Mouse (Mus musculus): ENCODE measurements around the gene Pno1.
"Not testable (repeated sequence)": the region's sequence is repeated elsewhere in the genome, so short reads cannot be mapped to it uniquely, and the experiment has no call there.

The Pno1 gene

GRCm38 (mm10) chr11:17211258-17212140 lies at the start of gene Pno1:
Gene Pno1 (minus strand): TSS chr11:17211568.
- DNase-seq (ENCODE audit: low read depth, low spot score), result peak; percentile 98

- DNase-seq (ENCODE audit: low read depth, low spot score), result no peak
These were observed 46.5 kb upstream of the Pno1 start for GRCm38 (mm10) chr11:17257861-17258260.

- DNase-seq (ENCODE audit: low read depth, low spot score), result peak; percentile 95
These were observed 46.1 kb upstream of the Pno1 start, which contains the start of gene C1d for GRCm38 (mm10) chr11:17257443-17257842. Gene C1d (plus strand): TSS chr11:17257579.

GRCm38 (mm10) chr11:17256813-17257365 lies 45.5 kb upstream of the Pno1 start:
- no peak for DNase-seq (ENCODE audit: low read depth, low spot score)

- DNase-seq (ENCODE audit: low read depth, low spot score), result no peak
These were observed 37.3 kb upstream of the Pno1 start for GRCm38 (mm10) chr11:17248715-17249114.

GRCm38 (mm10) chr11:17238598-17238997 lies 27.2 kb upstream of the Pno1 start:
- DNase-seq (ENCODE audit: low read depth, low spot score), result not testable (repeated sequence)

- no peak for DNase-seq (ENCODE audit: low read depth, low spot score)
These were observed 25.2 kb upstream of the Pno1 start for GRCm38 (mm10) chr11:17236449-17237037.

- DNase-seq (ENCODE audit: low read depth, low spot score), result no peak
These were observed 21.4 kb upstream of the Pno1 start for GRCm38 (mm10) chr11:17232792-17233191.

GRCm38 (mm10) chr11:17221126-17221525 lies 9.8 kb upstream of the Pno1 start:
- no peak for DNase-seq (ENCODE audit: low read depth, low spot score)

- DNase-seq (ENCODE audit: low read depth, low spot score), result peak; percentile 44
These were observed 4.1 kb upstream of the Pno1 start for GRCm38 (mm10) chr11:17215475-17215874.

GRCm38 (mm10) chr11:17212903-17213509 lies 1.6 kb upstream of the Pno1 start:
- DNase-seq (ENCODE audit: low read depth, low spot score), result no peak

GRCm38 (mm10) chr11:17212141-17212495 lies 750 bp upstream of the Pno1 start:
- DNase-seq (ENCODE audit: low read depth, low spot score), result peak; percentile 41

GRCm38 (mm10) chr11:17202481-17202880 lies 8.9 kb downstream of the Pno1 start:
- DNase-seq (ENCODE audit: low read depth, low spot score), result no peak

- DNase-seq (ENCODE audit: low read depth, low spot score), result no peak
These were observed 10.4 kb downstream of the Pno1 start for GRCm38 (mm10) chr11:17200936-17201335.

- no peak for DNase-seq (ENCODE audit: low read depth, low spot score)
These were observed 11.4 kb downstream of the Pno1 start for GRCm38 (mm10) chr11:17199840-17200501.

- no peak for DNase-seq (ENCODE audit: low read depth, low spot score)
These were observed 12.2 kb downstream of the Pno1 start for GRCm38 (mm10) chr11:17199170-17199569.

GRCm38 (mm10) chr11:17192151-17192844 lies 19.1 kb downstream of the Pno1 start:
- no peak for DNase-seq (ENCODE audit: low read depth, low spot score)

- no peak for DNase-seq (ENCODE audit: low read depth, low spot score)
These were observed 22.6 kb downstream of the Pno1 start for GRCm38 (mm10) chr11:17188786-17189185.

- DNase-seq (ENCODE audit: low read depth, low spot score), result peak; percentile 15
These were observed 23.7 kb downstream of the Pno1 start for GRCm38 (mm10) chr11:17187649-17188048.

- no peak for DNase-seq (ENCODE audit: low read depth, low spot score)
These were observed 28.2 kb downstream of the Pno1 start for GRCm38 (mm10) chr11:17183165-17183564.

GRCm38 (mm10) chr11:17181807-17182206 lies 29.6 kb downstream of the Pno1 start, which contains the start of gene Wdr92:
Gene Wdr92 (plus strand): TSS chr11:17182107.
- DNase-seq (ENCODE audit: low read depth, low spot score), result no peak
